Mouse (Mus musculus): ENCODE data around the gene Arhgef10l. TPM values are rescaled to one million over a fixed set of nuclear protein-coding genes. Genes with fewer than 3 reads are reported as not detected.

The Arhgef10l gene
- total and polyA plus RNA-seq, 2 experiments from 2014 or later, result 16.5 to 59.0 TPM

DNA sequence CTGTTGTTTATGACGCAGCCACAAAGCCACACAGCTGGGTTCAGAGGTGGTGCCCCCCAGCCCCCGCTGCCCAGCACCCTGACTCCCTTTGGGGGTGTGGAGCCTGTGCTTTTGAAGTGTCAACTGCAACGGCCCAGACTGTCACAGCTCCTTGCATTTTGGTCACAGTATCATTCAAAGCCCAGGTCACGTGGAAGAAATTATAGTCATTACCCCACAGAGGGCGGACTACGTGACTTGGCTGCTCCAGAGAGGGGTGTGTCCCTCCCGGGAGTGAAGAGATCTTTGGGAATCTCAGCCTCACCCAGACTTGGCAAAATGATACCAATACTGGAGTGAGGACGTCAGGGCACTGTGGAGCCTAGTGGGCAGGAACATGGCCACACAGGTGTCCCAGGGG lies 190.6 kb downstream of the Arhgef10l start:
- Histone ChIP-seq H3K4me3 (ENCODE audit: low read depth, low read length) (no peak overlapping the region), H3K9me3 (ENCODE audit: low read length) (no peaks in the 10 kb centered on the region), H3K27me3 (ENCODE audit: insufficient read depth, low read length) (no peaks in the 10 kb centered on the region), H3K36me3 (ENCODE audit: insufficient read depth) (no peaks in the 10 kb centered on the region), H3K4me2 (ENCODE audit: low read depth) (no peak overlapping the region), H3K27ac (ENCODE audit: low read depth, low read length) (no peak overlapping the region), H3K4me1 (ENCODE audit: insufficient read depth) (no peaks in the 10 kb centered on the region), H3K9ac (no peak overlapping the region)
- ATAC-seq (peak; percentile 64; the same call in 1 of the 2 replicates), DNase-seq (peak; percentile 39)
- no peak for TF ChIP-seq CTCF (IDR thresholded peaks at IDR 0.05; ENCODE audit: low read depth)
- 73% methylated on average over 8 of the region's 8 CpGs for WGBS

DNA sequence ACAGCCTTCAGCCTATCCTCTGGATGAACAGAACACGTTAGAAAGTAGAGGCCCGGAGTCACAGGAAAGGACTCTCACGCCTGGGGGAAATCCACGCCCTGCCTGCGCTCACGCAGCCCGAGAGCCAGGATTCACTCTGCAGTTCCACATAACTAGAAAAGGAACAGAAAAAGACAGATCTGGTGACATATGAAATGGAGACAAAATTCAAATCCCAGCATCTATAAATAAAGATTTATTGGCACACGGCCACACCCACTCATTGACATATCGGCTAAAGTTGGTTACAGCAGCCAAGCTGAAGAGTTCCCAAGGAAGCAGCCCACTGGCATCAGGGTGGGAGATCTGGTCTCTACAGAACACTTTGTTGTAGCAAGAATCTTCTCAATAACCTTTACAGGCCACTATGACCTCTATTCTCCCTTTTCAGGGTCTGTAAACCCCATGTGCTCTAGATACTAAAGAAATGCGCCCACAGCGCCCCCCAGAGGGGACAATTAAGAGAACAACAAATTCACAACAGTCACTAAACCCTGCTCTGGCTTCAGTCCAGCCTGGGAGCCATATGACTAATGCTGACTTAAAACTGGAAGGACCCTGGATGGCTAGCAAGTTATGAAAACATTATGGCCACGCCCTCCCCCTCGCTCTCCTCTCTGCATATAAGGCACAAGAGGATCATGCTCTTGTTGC lies 195.9 kb downstream of the Arhgef10l start:
- no peak overlapping the region for H3K9ac ChIP-seq
- no peaks in the 10 kb centered on the region for H3K27me3 ChIP-seq (ENCODE audit: insufficient read depth, low read length)
- H3K27ac ChIP-seq (ENCODE audit: low read depth, low read length), result peak overlapping the region; percentile 71; the same call in 1 of the 2 replicates
- peak; percentile 76 for DNase-seq
- no peaks in the 10 kb centered on the region for H3K36me3 ChIP-seq (ENCODE audit: insufficient read depth)
- H3K4me3 ChIP-seq (ENCODE audit: low read depth, low read length), result no peak overlapping the region
- no peaks in the 10 kb centered on the region for H3K4me1 ChIP-seq (ENCODE audit: insufficient read depth)
- 52% methylated on average over 13 of the region's 13 CpGs for WGBS
- peak; percentile 38 for TF ChIP-seq CTCF (IDR thresholded peaks at IDR 0.05; ENCODE audit: low read depth)
- H3K4me2 ChIP-seq (ENCODE audit: low read depth), result no peak overlapping the region
- ATAC-seq, result peak; percentile 52
- no peaks in the 10 kb centered on the region for H3K9me3 ChIP-seq (ENCODE audit: low read length)

DNA sequence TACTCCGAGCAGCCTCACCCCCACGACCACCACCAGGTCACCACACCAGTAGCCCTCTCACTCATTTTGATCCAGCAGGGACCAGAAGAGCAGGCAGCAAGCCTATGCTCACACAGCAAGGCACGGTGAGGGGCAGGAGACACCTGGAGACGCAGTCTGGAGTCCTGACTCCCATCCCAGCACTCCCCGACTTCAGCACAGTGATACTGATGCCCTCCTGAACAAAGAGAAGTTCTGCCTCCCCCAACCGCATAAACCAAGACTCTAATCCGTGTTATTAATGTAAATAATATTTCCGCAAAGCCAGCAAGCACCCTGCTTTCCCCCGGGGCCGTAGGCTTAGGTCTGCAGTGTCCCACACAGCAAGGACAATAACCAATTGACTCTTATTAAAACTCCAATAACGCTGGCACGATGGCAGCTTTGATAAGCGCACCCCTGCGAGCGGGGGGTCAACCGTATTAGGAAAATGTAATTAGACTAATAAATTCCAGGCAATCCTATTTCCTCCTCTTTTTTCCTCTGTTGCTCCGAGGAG lies 198.5 kb downstream of the Arhgef10l start:
- ATAC-seq, result no peak
- 54% methylated on average over 17 of the region's 17 CpGs for WGBS
- no peak for DNase-seq

More for the DNA sequence above, 198.5 kb downstream of the Arhgef10l start:
- Histone ChIP-seq H3K36me3 (ENCODE audit: insufficient read depth) (no peaks in the 10 kb centered on the region), H3K4me1 (ENCODE audit: insufficient read depth) (no peaks in the 10 kb centered on the region), H3K4me2 (ENCODE audit: low read depth) (no peak overlapping the region), H3K27me3 (ENCODE audit: insufficient read depth, low read length) (no peaks in the 10 kb centered on the region), H3K9me3 (ENCODE audit: low read length) (no peaks in the 10 kb centered on the region), H3K9ac (no peak overlapping the region), H3K27ac (ENCODE audit: low read depth, low read length) (no peak overlapping the region), H3K4me3 (ENCODE audit: low read depth, low read length) (no peak overlapping the region)
- no peak for TF ChIP-seq CTCF (IDR thresholded peaks at IDR 0.05; ENCODE audit: low read depth)

Small RNA genes lying within 50 kb of the gene (microRNA-seq; reads per million reads assigned to microRNA genes)
- 0 reads per million in 2 experiments for gene Gm23045

Other genes starting within 250 kb of the Arhgef10l start
- 55.2 and 62.3 TPM in 2 replicates for gene Rcc2, start 34.5 kb upstream of the Arhgef10l start, total RNA-seq (2014; rRNA removed)
- 20.3 and 20.8 TPM in 2 replicates for gene Rcc2, start 34.5 kb upstream of the Arhgef10l start, polyA plus RNA-seq (2015; fragmentation: Nextera tagmentation; extraction: Ambion mirVana)
- 0.08 TPM in 1 of 2 replicates, not detected in the other for gene Padi6, start 76.6 kb upstream of the Arhgef10l start, total RNA-seq (2014; rRNA removed)
- gene Padi6, start 76.6 kb upstream of the Arhgef10l start, polyA plus RNA-seq (2015; fragmentation: Nextera tagmentation; extraction: Ambion mirVana), result 0.11 and 0.18 TPM in 2 replicates
- not detected in 2 replicates for gene Padi4, start 108.2 kb upstream of the Arhgef10l start, total RNA-seq (2014; rRNA removed)
- gene Padi4, start 108.2 kb upstream of the Arhgef10l start, polyA plus RNA-seq (2015; fragmentation: Nextera tagmentation; extraction: Ambion mirVana), result 0.06 TPM in 2 replicates
- gene Padi3, start 144.6 kb upstream of the Arhgef10l start, total RNA-seq (2014; rRNA removed), result not detected in 2 replicates
- 0.06 TPM in 1 of 2 replicates, not detected in the other for gene Padi3, start 144.6 kb upstream of the Arhgef10l start, polyA plus RNA-seq (2015; fragmentation: Nextera tagmentation; extraction: Ambion mirVana)
- 0.08 and 0.10 TPM in 2 replicates for gene Padi1, start 179.8 kb upstream of the Arhgef10l start, total RNA-seq (2014; rRNA removed)
- 0.06 and 0.08 TPM in 2 replicates for gene Padi1, start 179.8 kb upstream of the Arhgef10l start, polyA plus RNA-seq (2015; fragmentation: Nextera tagmentation; extraction: Ambion mirVana)
- 1.1 and 1.8 TPM in 2 replicates for gene Padi2, start 240.3 kb upstream of the Arhgef10l start, total RNA-seq (2014; rRNA removed)
- gene Padi2, start 240.3 kb upstream of the Arhgef10l start, polyA plus RNA-seq (2015; fragmentation: Nextera tagmentation; extraction: Ambion mirVana), result 1.2 and 1.3 TPM in 2 replicates

Data from forebrain, postnatal 0 days (tissue).